In the genomic region with DNA sequence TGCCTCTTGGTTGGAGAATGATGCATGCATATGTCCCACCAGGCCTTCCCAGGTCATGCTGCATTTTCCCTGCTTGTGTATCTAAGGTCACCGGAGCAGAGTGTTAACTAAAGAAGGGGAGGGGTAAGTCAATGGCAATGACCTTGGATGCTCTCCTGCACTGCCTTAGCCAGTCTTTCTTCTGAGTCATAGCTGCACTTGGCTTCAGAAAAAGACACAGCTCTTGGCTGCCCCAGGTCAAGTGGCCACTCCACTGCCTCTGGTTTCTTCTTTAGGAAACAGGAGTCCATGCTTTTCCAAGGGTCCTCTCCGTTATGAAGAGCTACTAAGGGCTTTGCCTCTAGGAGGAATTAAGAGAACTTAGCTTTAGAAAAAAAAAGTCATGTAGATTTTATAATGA, we compare ENCODE assay signal across 14 mouse cellular contexts.
"Had no signal": no experiment of that assay in that cellular context is flagged by ENCODE, and none has a peak within 500 bp of the region (broad histone marks: within the 10 kb centered on the region; RNA-seq: fewer than 3 reads in every experiment).

No protein-coding gene starts in this region.

- H3K4me3 ChIP-seq: kidney, embryonic 15.5 days; left cerebral cortex, adult 2 months; limb, embryonic 12.5 days; liver, embryonic 13.5 days; midbrain, embryonic 10.5 days; midbrain, embryonic 15.5 days; neural tube, embryonic 12.5 days had no signal

- H3K9ac ChIP-seq: kidney, embryonic 15.5 days; limb, embryonic 12.5 days; liver, embryonic 13.5 days; liver, postnatal 0 days; midbrain, embryonic 15.5 days; neural tube, embryonic 12.5 days had no signal

- H3K4me2 ChIP-seq: kidney, embryonic 15.5 days; limb, embryonic 12.5 days; liver, embryonic 13.5 days; midbrain, embryonic 15.5 days; neural tube, embryonic 12.5 days had no signal

- DNase-seq: kidney, adult 2 months; kidney, postnatal 14 days; liver; liver, embryonic 13.5 days; liver, postnatal 0 days; right cerebral cortex, postnatal 25 days; thymus, postnatal 36 days had no signal

- H3K4me1 ChIP-seq: kidney, embryonic 15.5 days; limb, embryonic 12.5 days; liver, embryonic 13.5 days had no signal

- H3K36me3 ChIP-seq: kidney, embryonic 15.5 days; limb, embryonic 12.5 days; liver, embryonic 13.5 days; midbrain, embryonic 10.5 days; midbrain, embryonic 15.5 days; neural tube, embryonic 12.5 days had no signal

- H3K9me3 ChIP-seq: kidney, embryonic 15.5 days; limb, embryonic 12.5 days; midbrain, embryonic 15.5 days had no signal

- ATAC-seq: intestine, embryonic 16.5 days; liver, postnatal 0 days; midbrain, embryonic 15.5 days had no signal

- H3K27ac ChIP-seq: kidney, embryonic 15.5 days; left cerebral cortex, adult 2 months; limb, embryonic 12.5 days; liver, embryonic 13.5 days; midbrain, embryonic 10.5 days; midbrain, embryonic 15.5 days; neural tube, embryonic 12.5 days had no signal

- H3K27me3 ChIP-seq: kidney, embryonic 15.5 days; limb, embryonic 12.5 days; liver, embryonic 13.5 days had no signal
